Comparison of ENCODE assay signal across 27 mouse cellular contexts in the genomic region with DNA sequence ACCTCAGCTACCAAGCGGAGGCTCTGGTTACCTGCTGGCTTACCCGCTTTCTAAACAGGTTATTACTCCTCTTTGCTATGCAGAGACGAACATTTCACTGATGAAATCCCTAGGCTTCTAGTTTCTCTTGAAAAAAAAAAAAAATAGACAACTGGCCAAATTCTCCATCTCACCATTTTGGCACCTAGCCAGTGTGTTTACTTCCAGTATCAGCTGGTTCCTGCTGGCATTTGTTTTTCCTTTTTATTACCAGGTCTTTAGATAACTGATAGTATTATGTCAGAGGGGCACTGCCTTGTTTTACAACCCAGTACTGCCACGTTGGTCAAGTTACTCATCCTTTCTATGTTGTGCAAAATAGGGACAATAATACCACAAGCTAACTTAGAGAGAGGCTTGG. TPM values are rescaled to one million over a fixed set of nuclear protein-coding genes. Genes with fewer than 3 reads are reported as not detected.
A peak's percentile ranks its signal among the peaks of the same experiment; 100 is the strongest.
DNase-seq lines count a peak whose midpoint lies in the region; ATAC-seq and TF ChIP-seq lines count a peak whose summit lies in the region.
"Had no signal": no experiment of that assay in that cellular context is flagged by ENCODE, and none has a peak within 500 bp of the region (broad histone marks: within the 10 kb centered on the region; RNA-seq: fewer than 3 reads in every experiment).

No protein-coding gene starts in this region.

- 0 out of 2 replicates have a peak, but pooled peaks cover 2% of the 10 kb centered on the region for H3K36me3 ChIP-seq in forebrain, embryonic 14.5 days (ENCODE audit: control insufficient read depth, insufficient read depth, low read length)
- no peaks in the 10 kb centered on the region for H3K36me3 ChIP-seq in forebrain, embryonic 11.5 days (ENCODE audit: control insufficient read depth, insufficient read depth, low read length)
- no peaks in the 10 kb centered on the region for H3K36me3 ChIP-seq in lung, embryonic 15.5 days
- peaks cover 0 to 5% of the 10 kb centered on the region in 2 experiments; a peak in 2 of 4 replicates for H3K36me3 ChIP-seq in MEL (ENCODE audit: control insufficient read depth in 1 of 2, insufficient read depth in 2 of 2, low read length in 2 of 2)
- H3K36me3 ChIP-seq: heart, embryonic 12.5 days; neural tube, embryonic 15.5 days had no signal

- TF ChIP-seq POLR2A in MEL (IDR thresholded peaks at IDR 0.05; ENCODE audit: control insufficient read depth in 1 of 2, insufficient read depth in 1 of 2, low read depth in 1 of 2, low read length in 2 of 2, poor library complexity in 1 of 2), result no peak

- H3K9ac ChIP-seq in forebrain, embryonic 14.5 days (ENCODE audit: low read length), result no peak overlapping the region
- no peak overlapping the region for H3K9ac ChIP-seq in forebrain, embryonic 11.5 days (ENCODE audit: low read length)
- H3K9ac ChIP-seq in lung, embryonic 15.5 days, result no peak overlapping the region
- H3K9ac ChIP-seq in MEL (ENCODE audit: control insufficient read depth, low read depth, low read length, poor library complexity, severe bottlenecking), result no peak overlapping the region
- H3K9ac ChIP-seq: embryonic facial prominence, embryonic 13.5 days; forebrain, postnatal 0 days; heart, embryonic 12.5 days; hindbrain, embryonic 14.5 days; liver, embryonic 14.5 days; neural tube, embryonic 15.5 days had no signal

- TF ChIP-seq CTCF in MEL (IDR thresholded peaks at IDR 0.05 in 2 of 3, conservative IDR thresholded peaks at IDR 0.05 in 1 of 3; ENCODE audit: control insufficient read depth in 1 of 3, insufficient read depth in 1 of 3, low read depth in 2 of 3, low read length in 3 of 3, poor library complexity in 1 of 3, severe bottlenecking in 1 of 3), result no peak

- H3K4me2 ChIP-seq in forebrain, embryonic 14.5 days (ENCODE audit: low read length), result no peak overlapping the region
- H3K4me2 ChIP-seq in forebrain, embryonic 11.5 days (ENCODE audit: low read depth, low read length, severe bottlenecking), result no peak overlapping the region
- H3K4me2 ChIP-seq in lung, embryonic 15.5 days, result no peak overlapping the region
- H3K4me2 ChIP-seq: embryonic facial prominence, embryonic 13.5 days; heart, embryonic 12.5 days; hindbrain, embryonic 14.5 days; midbrain, embryonic 11.5 days; neural tube, embryonic 15.5 days had no signal

- no peaks in the 10 kb centered on the region for H3K27me3 ChIP-seq in forebrain, embryonic 14.5 days (replicated peaks; ENCODE audit: control insufficient read depth, insufficient read depth, low read length)
- no peaks in the 10 kb centered on the region for H3K27me3 ChIP-seq in forebrain, embryonic 11.5 days (ENCODE audit: control insufficient read depth, insufficient read depth, low read length)
- no peaks in the 10 kb centered on the region for H3K27me3 ChIP-seq in lung, embryonic 15.5 days
- no peaks in the 10 kb centered on the region for H3K27me3 ChIP-seq in MEL (ENCODE audit: control insufficient read depth in 1 of 2, insufficient read depth in 2 of 2, low read length in 2 of 2)
- H3K27me3 ChIP-seq: embryonic facial prominence, embryonic 13.5 days; heart, embryonic 12.5 days; neural tube, embryonic 15.5 days; Patski had no signal

- ATAC-seq in forebrain, embryonic 14.5 days, result no peak
- ATAC-seq in forebrain, embryonic 11.5 days (replicated peaks; ENCODE audit: low FRiP score), result no peak
- ATAC-seq in lung, embryonic 15.5 days (ENCODE audit: borderline replicate concordance, extremely low read depth, low FRiP score, low TSS enrichment), result no peak
- ATAC-seq: forebrain, postnatal 0 days; inflammation-experienced regulatory T-cells, adult 6 months; Patski had no signal

- no peaks in the 10 kb centered on the region for H3K9me3 ChIP-seq in forebrain, embryonic 14.5 days (replicated peaks; ENCODE audit: control insufficient read depth, low read length)
- no peaks in the 10 kb centered on the region for H3K9me3 ChIP-seq in forebrain, embryonic 11.5 days (ENCODE audit: control insufficient read depth, low read length)
- H3K9me3 ChIP-seq in lung, embryonic 15.5 days, result no peaks in the 10 kb centered on the region
- H3K9me3 ChIP-seq in MEL (replicated peaks; ENCODE audit: insufficient read depth, low read length), result no peaks in the 10 kb centered on the region
- H3K9me3 ChIP-seq: embryonic facial prominence, embryonic 13.5 days; forebrain, embryonic 10.5 days; heart, embryonic 12.5 days; neural tube, embryonic 15.5 days had no signal

- no peaks in the 10 kb centered on the region; the same call in 1 of the 2 replicates for H3K79me2 ChIP-seq in MEL (ENCODE audit: control insufficient read depth, insufficient read depth, low read length, poor library complexity)

- peak; percentile 26 for DNase-seq in forebrain, embryonic 14.5 days (ENCODE audit: low spot score)
- no peak for DNase-seq in forebrain, embryonic 11.5 days (ENCODE audit: low spot score)
- no peak for DNase-seq in lung, postnatal 4 days
- no peak for DNase-seq in MEL (ENCODE audit: low read depth, low spot score)
- peak; percentile 7 for DNase-seq in MN1 (ENCODE audit: low spot score)
- no peak for DNase-seq in ovary, postnatal 10 days (ENCODE audit: low spot score)
- DNase-seq: adrenal gland, postnatal 10 days; B cell, adult 2 months; forebrain, postnatal 0 days; heart, adult 2 months; heart, postnatal 4 days; kidney, adult 8-10 months; liver; right cerebral cortex, postnatal 25 days; spleen, adult 18-20 months; thymus, postnatal 25 days had no signal

- peaks cover 17% of the 10 kb centered on the region for H3K4me1 ChIP-seq in forebrain, embryonic 14.5 days (ENCODE audit: control insufficient read depth, insufficient read depth, low read length)
- H3K4me1 ChIP-seq in forebrain, embryonic 11.5 days (replicated peaks; ENCODE audit: control insufficient read depth, insufficient read depth, low read length), result peaks cover 4% of the 10 kb centered on the region; the same call in 1 of the 2 replicates
- peaks cover 32% of the 10 kb centered on the region for H3K4me1 ChIP-seq in lung, embryonic 15.5 days
- 0 out of 4 replicates have a peak, but pooled peaks cover 2% of the 10 kb centered on the region in 2 experiments for H3K4me1 ChIP-seq in MEL (ENCODE audit: control insufficient read depth in 1 of 2, insufficient read depth in 2 of 2, low read length in 2 of 2)

- TF ChIP-seq EP300 in MEL (IDR thresholded peaks at IDR 0.05; ENCODE audit: low read depth in 1 of 2, low read length in 2 of 2), result no peak

- no peak overlapping the region for H3K27ac ChIP-seq in forebrain, embryonic 14.5 days (ENCODE audit: low read depth, low read length)
- no peak overlapping the region for H3K27ac ChIP-seq in forebrain, embryonic 11.5 days (ENCODE audit: low read depth, low read length)
- H3K27ac ChIP-seq in lung, embryonic 15.5 days, result peak overlapping the region; percentile 67
- no peak overlapping the region for H3K27ac ChIP-seq in MEL (ENCODE audit: control insufficient read depth, low read depth, low read length)
- H3K27ac ChIP-seq: embryonic facial prominence, embryonic 13.5 days; forebrain, embryonic 10.5 days; heart, adult 2 months; hindbrain, embryonic 14.5 days; kidney, postnatal 0 days; liver, embryonic 14.5 days; neural tube, embryonic 15.5 days had no signal

- 59% methylated on average over 4 of the region's 4 CpGs for WGBS in forebrain, embryonic 14.5 days
- 72% methylated on average over 4 of the region's 4 CpGs for WGBS in forebrain, embryonic 11.5 days
- 56% methylated on average over 4 of the region's 4 CpGs for WGBS in lung, embryonic 15.5 days

- H3K4me3 ChIP-seq in forebrain, embryonic 14.5 days (ENCODE audit: low read depth, low read length), result no peak overlapping the region
- no peak overlapping the region for H3K4me3 ChIP-seq in forebrain, embryonic 11.5 days (ENCODE audit: low read depth, low read length)
- no peak overlapping the region for H3K4me3 ChIP-seq in lung, embryonic 15.5 days
- no peak overlapping the region for H3K4me3 ChIP-seq in MEL (ENCODE audit: control insufficient read depth in 1 of 2, insufficient read depth in 1 of 2, low read depth in 2 of 2, low read length in 2 of 2)
- H3K4me3 ChIP-seq: embryonic facial prominence, embryonic 13.5 days; forebrain, embryonic 10.5 days; heart, adult 2 months; heart, embryonic 12.5 days; neural tube, embryonic 15.5 days had no signal

- TF ChIP-seq RAD21 in MEL (IDR thresholded peaks at IDR 0.05; ENCODE audit: low read depth, low read length), result no peak

TF ChIP-seq in MEL, 35 proteins besides CTCF, POLR2A, EP300 and RAD21:
- TF ChIP-seq POLR2AphosphoS2 (IDR thresholded peaks at IDR 0.05; ENCODE audit: low read length), result no peak
- TF ChIP-seq MEF2A (IDR thresholded peaks at IDR 0.05; ENCODE audit: extremely low read depth, insufficient replicate concordance, low read depth, low read length, poor library complexity, severe bottlenecking), result no peak
- TF ChIP-seq POLR2AphosphoS5 (IDR thresholded peaks at IDR 0.05; ENCODE audit: borderline replicate concordance, low read depth, low read length), result no peak
- peak; percentile 47; the same call in 1 of the 2 replicates for TF ChIP-seq ETS1 (IDR thresholded peaks at IDR 0.05; ENCODE audit: low read depth, low read length)
- no peak for TF ChIP-seq SMC3 (IDR thresholded peaks at IDR 0.05; ENCODE audit: low read depth, low read length)
- peak; percentile 41; the same call in 1 of the 2 replicates for TF ChIP-seq ZNF384 (IDR thresholded peaks at IDR 0.05; ENCODE audit: low read depth, low read length)
- no peak for TF ChIP-seq MXI1 (IDR thresholded peaks at IDR 0.05; ENCODE audit: low read depth, low read length)
- TF ChIP-seq ELF1 (IDR thresholded peaks at IDR 0.05; ENCODE audit: low read depth, low read length), result no peak
- no peak for TF ChIP-seq CHD1 (IDR thresholded peaks at IDR 0.05; ENCODE audit: low read depth, low read length)
- TF ChIP-seq GABPA (IDR thresholded peaks at IDR 0.05; ENCODE audit: low read depth, low read length), result no peak
- no peak for TF ChIP-seq NELFE (IDR thresholded peaks at IDR 0.05; ENCODE audit: low read depth, low read length)
- TF ChIP-seq MAZ (IDR thresholded peaks at IDR 0.05; ENCODE audit: low read depth, low read length), result no peak
TF ChIP-seq in MEL: peak in this region for 2.

RNA-seq across cellular contexts. Expression of a gene that starts 5.3 kb away (rescaled TPM):
- polyA plus RNA-seq in forebrain, embryonic 14.5 days (2014; fragmentation: Nextera tagmentation; extraction: Ambion mirVana), result 199 and 213 TPM in 2 replicates
- polyA plus RNA-seq in forebrain, embryonic 11.5 days (2014; fragmentation: Nextera tagmentation; extraction: Ambion mirVana), result 114 and 116 TPM in 2 replicates
- 94.0 and 98.0 TPM in 2 replicates for polyA plus RNA-seq in lung, embryonic 15.5 days (2015; fragmentation: Nextera tagmentation; extraction: Ambion mirVana)
- total RNA-seq in MEL (2012; rRNA removed), result 16.1 and 16.7 TPM in 2 replicates
- 10 to 100 TPM in 1 of 2 experiments, not detected in 1; 22.9 TPM for polyA plus RNA-seq in MEL (2012; ENCODE audit: insufficient read depth in 1 of 2, insufficient read length in 2 of 2, low read depth in 1 of 2, low replicate concordance in 2 of 2, missing spikeins in 1 of 2)

Comparison
In these comparisons a context has a peak if more than half of its experiments do, and no peak if none do; other contexts are left out.
1. DNase-seq: peak in forebrain, embryonic 14.5 days (single experiment) and MN1 (single experiment); none in forebrain, embryonic 11.5 days (single experiment), lung, postnatal 4 days (0 of 2), MEL (single experiment) and ovary, postnatal 10 days (single experiment).